Mouse (Mus musculus) limb, embryonic 10.5 days (tissue): Measurements from ENCODE around the gene Echdc2. TPM values are rescaled to one million over a fixed set of nuclear protein-coding genes. Genes with fewer than 3 reads are reported as not detected.
"Not testable (repeated sequence)": the region's sequence is repeated elsewhere in the genome, so short reads cannot be mapped to it uniquely, and the experiment has no call there.

ENCODE experiments used
- DNase-seq: peaks from one replicate; pipeline ENCODE4 v3.0.0-alpha.2; 2017; ENCODE audit warnings: low spot score
- H3K27ac ChIP-seq: fragments of 300-500 bp; sonication (generic); 2 replicates; pipeline ENCODE4 v1.5.1; 2016; ENCODE audit warnings: mild to moderate bottlenecking
- H3K27me3 ChIP-seq: fragments of 300-500 bp; sonication (generic); 2 replicates; pipeline ENCODE4 v1.6.1; 2016; ENCODE audit warnings: low read depth, mild to moderate bottlenecking; ENCODE audit not compliant: poor library complexity, severe bottlenecking
- H3K36me3 ChIP-seq: fragments of 300-500 bp; sonication (generic); 2 replicates; pipeline ENCODE4 v1.6.1; 2016; ENCODE audit warnings: mild to moderate bottlenecking, moderate library complexity
- H3K4me1 ChIP-seq: fragments of 300-500 bp; sonication (generic); 2 replicates; pipeline ENCODE4 v1.6.1; 2016
- H3K4me3 ChIP-seq: fragments of 300-500 bp; sonication (generic); 2 replicates; pipeline ENCODE4 v1.5.1; 2016; ENCODE audit warnings: mild to moderate bottlenecking, moderate library complexity
- H3K9me3 ChIP-seq: fragments of 300-500 bp; sonication (generic); replicated peaks from 2 replicates; pipeline ENCODE4 v1.6.1; 2016; ENCODE audit warnings: mild to moderate bottlenecking
- whole genome bisulfite sequencing: fragments of 180-500 bp; shearing (Covaris S2); methylation state at CpG from one replicate; pipeline ENCODE4 v1.1.7; 2016; 5-methylcytosine and 5-hydroxymethylcytosine counted together
- polyA plus RNA-seq: library from polyadenylated mRNA; unstranded; fragments of >200 nt; fragmentation: Nextera tagmentation; extraction: Ambion mirVana; gene quantifications from 2 replicates; pipeline ENCODE4 v1.2.1, GENCODE M21; 2016

The Echdc2 gene
- polyA plus RNA-seq, 1 experiment from 2014 or later, result 32.9 TPM

- H3K9me3 ChIP-seq, H3K36me3 ChIP-seq, DNase-seq, H3K4me3 ChIP-seq, H3K4me1 ChIP-seq, H3K27me3 ChIP-seq, H3K27ac ChIP-seq: not testable (repeated sequence)
- 38% methylated on average over 3 of the region's 3 CpGs for WGBS
Measured at GRCm38 (mm10) chr4:108145554-108145953, 19.7 kb upstream of the Echdc2 start.

DNA sequence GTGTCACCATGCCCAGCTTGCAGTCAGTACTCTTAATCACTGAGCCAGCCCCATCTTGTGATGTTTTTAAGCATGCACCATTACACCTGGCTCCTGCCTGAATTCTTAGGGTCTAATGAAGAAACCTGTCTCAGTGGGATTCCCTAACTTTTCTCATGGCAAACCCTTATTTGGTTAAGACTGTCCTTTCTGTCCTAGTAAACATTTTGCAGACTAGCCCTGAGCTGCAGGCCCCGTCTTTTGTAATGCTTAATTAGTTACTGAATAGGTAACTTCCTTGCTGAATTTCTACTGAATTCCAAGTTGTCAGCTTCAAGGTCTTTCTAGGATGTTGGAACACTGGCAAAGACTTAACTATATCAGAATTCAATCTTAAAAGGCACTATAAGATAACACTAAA is 10.1 kb upstream of the Echdc2 start:
- not testable (repeated sequence) for H3K4me3 ChIP-seq, H3K27ac ChIP-seq, DNase-seq, H3K36me3 ChIP-seq, H3K27me3 ChIP-seq, H3K4me1 ChIP-seq, H3K9me3 ChIP-seq
- 87% methylated on average over 1 of the region's 1 CpGs for WGBS

DNA sequence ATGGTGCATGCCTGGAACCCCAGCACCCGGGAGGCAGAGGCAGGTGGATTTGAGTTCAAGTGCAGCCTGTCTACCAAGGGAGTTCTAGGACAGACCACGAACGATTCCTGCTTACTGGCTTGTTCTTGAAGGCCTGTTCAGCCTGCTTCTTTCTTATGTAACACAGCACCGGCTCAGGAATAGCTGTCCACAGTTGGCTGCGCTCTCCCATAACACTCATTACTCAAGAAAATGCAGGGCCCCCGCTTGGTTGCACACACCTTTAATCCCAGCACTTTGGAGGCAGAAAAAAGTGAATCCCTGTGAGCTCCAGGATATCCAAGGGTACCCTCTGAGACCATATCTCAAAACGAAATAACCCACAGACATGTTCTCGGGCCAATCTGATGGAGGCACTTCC is 3.3 kb upstream of the Echdc2 start:
- H3K4me3 ChIP-seq, result no peak overlapping the region
- DNase-seq, result no peak
- peaks cover 19% of the 10 kb centered on the region for H3K27me3 ChIP-seq
- no peaks in the 10 kb centered on the region for H3K36me3 ChIP-seq
- no peaks in the 10 kb centered on the region for H3K9me3 ChIP-seq
- WGBS, result 94% methylated on average over 8 of the region's 8 CpGs
- H3K4me1 ChIP-seq, result peaks cover 9% of the 10 kb centered on the region
- no peak overlapping the region for H3K27ac ChIP-seq

GRCm38 (mm10) chr4:108163291-108163690 is 1.9 kb upstream of the Echdc2 start:
- Histone ChIP-seq H3K4me3 (no peak overlapping the region), H3K9me3 (no peaks in the 10 kb centered on the region), H3K27ac (no peak overlapping the region), H3K36me3 (no peaks in the 10 kb centered on the region), H3K4me1 (peaks cover 9% of the 10 kb centered on the region), H3K27me3 (peaks cover 19% of the 10 kb centered on the region)
- DNase-seq, result no peak
- 88% methylated on average over 3 of the region's 3 CpGs for WGBS

GRCm38 (mm10) chr4:108166874-108167273 is 1.6 kb downstream of the Echdc2 start:
- no peak overlapping the region for H3K4me3 ChIP-seq
- H3K9me3 ChIP-seq, result no peaks in the 10 kb centered on the region
- no peak for DNase-seq
- no peak overlapping the region for H3K27ac ChIP-seq
- peaks cover 13% of the 10 kb centered on the region for H3K36me3 ChIP-seq
- peaks cover 9% of the 10 kb centered on the region for H3K4me1 ChIP-seq
- WGBS, result 87% methylated on average over 4 of the region's 4 CpGs
- peaks cover 19% of the 10 kb centered on the region for H3K27me3 ChIP-seq

- Histone ChIP-seq H3K4me1 (peaks cover 9% of the 10 kb centered on the region), H3K27ac (no peak overlapping the region), H3K27me3 (peaks cover 19% of the 10 kb centered on the region), H3K9me3 (no peaks in the 10 kb centered on the region), H3K36me3 (peaks cover 13% of the 10 kb centered on the region), H3K4me3 (no peak overlapping the region)
- 81% methylated on average over 6 of the region's 6 CpGs for WGBS
- no peak for DNase-seq
Measured at GRCm38 (mm10) chr4:108168056-108168455, 2.8 kb downstream of the Echdc2 start.

- H3K36me3 ChIP-seq, result no peaks in the 10 kb centered on the region
- no peak overlapping the region for H3K4me3 ChIP-seq
- 44% methylated on average over 1 of the region's 1 CpGs for WGBS
- no peak overlapping the region for H3K27ac ChIP-seq
- H3K4me1 ChIP-seq, result no peaks in the 10 kb centered on the region
- no peaks in the 10 kb centered on the region for H3K9me3 ChIP-seq
- no peaks in the 10 kb centered on the region for H3K27me3 ChIP-seq
- DNase-seq, result no peak
Measured at GRCm38 (mm10) chr4:108182278-108182677, 17.0 kb downstream of the Echdc2 start.

DNA sequence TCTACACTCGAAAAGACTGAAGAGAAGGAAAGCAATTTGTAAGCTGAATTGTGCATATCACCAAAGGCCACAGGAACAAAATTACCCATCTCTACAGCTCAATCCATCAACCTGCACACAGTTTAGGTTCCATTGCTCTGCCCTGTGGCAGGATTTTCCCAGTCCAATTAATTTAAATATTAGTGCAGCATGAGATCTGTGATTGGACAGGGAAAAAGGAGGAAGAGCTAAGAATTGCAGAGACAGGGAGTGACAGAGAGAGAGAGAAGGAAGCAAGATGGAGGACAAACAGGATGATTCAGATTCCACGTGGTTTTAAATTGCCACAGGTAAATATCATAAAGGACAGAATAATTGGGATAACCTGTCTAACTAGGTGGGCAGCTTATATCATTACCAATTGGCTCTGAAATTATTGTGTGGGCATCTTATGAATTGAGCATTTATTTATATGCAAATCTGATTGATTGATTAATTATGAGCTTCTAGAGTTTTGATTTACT is 27.6 kb downstream of the Echdc2 start:
- 75% methylated on average over 2 of the region's 2 CpGs for WGBS
- Histone ChIP-seq H3K27me3 (no peaks in the 10 kb centered on the region), H3K4me3 (no peak overlapping the region), H3K27ac (no peak overlapping the region), H3K4me1 (0 out of 2 replicates have a peak, but pooled peaks cover 3% of the 10 kb centered on the region), H3K36me3 (no peaks in the 10 kb centered on the region), H3K9me3 (no peaks in the 10 kb centered on the region)
- no peak for DNase-seq

DNA sequence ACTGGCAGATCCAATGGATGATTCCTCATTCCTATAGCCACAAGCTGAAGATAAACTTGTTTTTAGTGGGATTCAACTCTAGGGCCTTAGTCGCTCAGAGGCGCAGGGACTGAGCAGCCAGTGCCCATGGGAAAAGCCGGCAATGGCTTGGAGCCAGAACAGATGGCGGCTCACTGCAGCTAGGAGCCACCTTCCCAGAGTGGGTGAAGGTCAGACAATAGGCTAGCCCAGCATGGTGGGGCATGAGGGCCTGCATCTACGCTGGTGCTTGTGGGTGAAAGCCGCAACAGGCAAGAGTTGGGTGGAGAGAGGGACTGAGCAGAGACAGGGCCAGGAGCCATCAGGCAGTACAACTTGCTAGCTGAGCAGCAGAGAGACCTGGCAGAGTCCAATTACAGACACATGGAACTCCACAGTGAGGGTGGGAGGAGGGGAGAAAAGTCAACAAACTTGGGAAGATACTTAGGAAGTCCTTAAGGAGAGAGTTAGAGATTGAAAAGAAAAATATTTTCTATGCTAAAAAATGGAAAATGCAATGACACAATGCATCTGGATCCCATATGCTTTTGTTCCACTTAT is 31.1 kb downstream of the Echdc2 start:
- no peak overlapping the region for H3K4me3 ChIP-seq
- H3K36me3 ChIP-seq, result no peaks in the 10 kb centered on the region
- no peak for DNase-seq
- H3K4me1 ChIP-seq, result 0 out of 2 replicates have a peak, but pooled peaks cover 3% of the 10 kb centered on the region
- 0 out of 2 replicates have a peak overlapping the region, but pooled peaks have one; percentile 28 for H3K27ac ChIP-seq
- no peaks in the 10 kb centered on the region for H3K27me3 ChIP-seq
- WGBS, result 76% methylated on average over 6 of the region's 6 CpGs
- no peaks in the 10 kb centered on the region for H3K9me3 ChIP-seq

- DNase-seq, result no peak
- no peaks in the 10 kb centered on the region for H3K36me3 ChIP-seq
- no peak overlapping the region for H3K27ac ChIP-seq
- H3K4me3 ChIP-seq, result no peak overlapping the region
- H3K9me3 ChIP-seq, result no peaks in the 10 kb centered on the region
- 0 out of 2 replicates have a peak, but pooled peaks cover 3% of the 10 kb centered on the region for H3K4me1 ChIP-seq
- no peaks in the 10 kb centered on the region for H3K27me3 ChIP-seq
- 76% methylated on average over 2 of the region's 2 CpGs for WGBS
Measured at GRCm38 (mm10) chr4:108199236-108199635, 34.0 kb downstream of the Echdc2 start.

DNA sequence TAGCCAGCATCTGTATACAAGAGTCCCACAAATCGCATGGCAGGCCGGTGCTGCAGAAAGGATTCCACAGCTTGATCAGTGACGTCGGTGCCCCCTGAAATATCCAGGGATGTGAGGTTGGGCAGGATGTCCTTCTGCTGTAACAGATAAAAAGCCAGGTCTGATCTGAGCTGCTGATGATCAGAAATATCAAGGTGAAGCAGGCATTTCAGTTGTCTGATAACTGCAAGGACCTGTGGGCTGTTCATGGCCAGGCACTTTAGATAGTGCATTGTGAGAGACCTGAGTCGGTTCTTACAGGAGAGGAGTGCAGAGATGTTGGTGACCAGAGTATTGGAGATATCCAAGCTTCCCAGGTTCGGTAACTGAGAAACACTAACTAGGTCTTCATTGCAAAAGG is 39.4 kb downstream of the Echdc2 start:
- no peak overlapping the region for H3K4me3 ChIP-seq
- DNase-seq, result no peak
- no peaks in the 10 kb centered on the region for H3K9me3 ChIP-seq
- H3K36me3 ChIP-seq, result no peaks in the 10 kb centered on the region
- WGBS, result 92% methylated on average over 6 of the region's 6 CpGs
- H3K4me1 ChIP-seq, result no peaks in the 10 kb centered on the region
- no peaks in the 10 kb centered on the region for H3K27me3 ChIP-seq
- no peak overlapping the region for H3K27ac ChIP-seq

GRCm38 (mm10) chr4:108213023-108213422 is 47.8 kb downstream of the Echdc2 start:
- DNase-seq, result no peak
- H3K36me3 ChIP-seq, result no peaks in the 10 kb centered on the region
- no peak overlapping the region for H3K4me3 ChIP-seq
- no peaks in the 10 kb centered on the region for H3K9me3 ChIP-seq
- WGBS, result 84% methylated on average over 2 of the region's 2 CpGs
- H3K27me3 ChIP-seq, result peaks cover 32% of the 10 kb centered on the region
- peaks cover 10% of the 10 kb centered on the region for H3K4me1 ChIP-seq
- no peak overlapping the region for H3K27ac ChIP-seq

DNA sequence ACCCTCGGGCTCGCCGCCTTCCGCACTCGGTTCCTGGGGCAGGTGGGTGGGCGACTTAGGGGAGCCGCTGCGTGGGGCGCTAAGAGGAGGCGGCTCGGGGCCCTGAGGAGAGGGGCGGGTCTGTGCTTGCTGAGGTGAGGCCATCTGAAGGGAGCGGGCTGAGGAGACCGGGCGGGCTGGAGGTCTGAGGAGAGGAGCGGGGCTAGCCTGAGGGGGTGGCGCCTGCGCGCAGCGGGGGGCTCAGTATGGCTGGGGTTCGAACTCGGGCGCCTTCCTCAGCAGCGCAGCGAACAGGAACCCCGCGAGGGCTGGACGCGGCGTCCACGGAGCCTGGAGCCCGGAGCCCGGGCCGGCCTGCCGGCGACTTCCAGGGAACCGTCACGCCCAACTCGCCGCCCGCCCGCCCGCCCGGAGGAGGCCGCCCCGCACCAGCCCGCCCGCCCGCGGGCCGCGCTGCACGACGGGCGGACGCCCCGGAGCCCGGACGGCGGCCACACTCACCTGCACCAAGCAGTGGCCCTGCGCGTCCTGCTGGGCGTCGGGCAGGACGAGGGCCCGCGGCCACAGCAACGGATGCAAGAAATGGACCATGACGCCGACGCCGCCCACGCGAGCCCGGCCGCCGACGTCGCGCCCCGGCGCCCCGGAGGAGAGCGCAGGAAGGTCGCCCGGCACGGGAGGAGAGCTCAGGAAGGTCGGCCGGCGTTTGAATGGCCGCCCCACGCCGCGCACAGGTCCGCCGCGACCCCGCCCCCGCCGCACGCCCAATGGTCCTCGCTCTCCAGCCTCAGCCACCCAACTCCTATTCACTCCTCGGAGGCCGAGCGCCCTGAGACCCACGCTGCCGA is 52.3 kb downstream of the Echdc2 start, which contains the start of gene Zyg11a:
Zyg11a (minus strand) TSS at position 717 of the 848 bp plus-strand sequence.
- Histone ChIP-seq H3K27ac (peak within 1 kb of the TSS; percentile 46; the same call in 1 of the 2 replicates), H3K27me3 (peaks cover 61% of the 10 kb centered on the region), H3K9me3 (no peaks in the 10 kb centered on the region), H3K4me1 (peaks cover 13% of the 10 kb centered on the region), H3K36me3 (no peaks in the 10 kb centered on the region), H3K4me3 (peak within 1 kb of the TSS; percentile 57)
- WGBS, result 2% methylated on average over 102 of the region's 107 CpGs
- peak; percentile 68 for DNase-seq
